Mouse (Mus musculus) bone marrow, adult 2 months (tissue): ENCODE results near the gene Nbdy.

ENCODE experiments used
- CTCF ChIP-seq: fragments of 200-500 bp; IDR thresholded peaks from 2 replicates; pipeline ENCODE4 v1.5.1; 2011; ENCODE audit warnings: low read length, control low read depth; ENCODE audit not compliant: control insufficient read depth, insufficient read depth
- POLR2A ChIP-seq: fragments of 200-500 bp; IDR thresholded peaks from 2 replicates; pipeline ENCODE4 v1.6.1; 2011; ENCODE audit warnings: low read depth, mild to moderate bottlenecking, control low read depth, low read length, borderline replicate concordance; ENCODE audit not compliant: control insufficient read depth

- TF ChIP-seq CTCF (no peak), POLR2A (no peak)
Measured at GRCm38 (mm10) chrX:153742493-153742892, 19.1 kb downstream of the Nbdy start.
